Mouse (Mus musculus): Measurements from ENCODE around the gene 2410131K14Rik. TPM values are rescaled to one million over a fixed set of nuclear protein-coding genes. Genes with fewer than 3 reads are reported as not detected.

2410131K14Rik gene
- total RNA-seq (2021) = 1 to 10 TPM; 3.4 to 4.0 TPM
- long read RNA-seq, experiment 1, full-length matches to known transcripts = 4 of 5 reads
- long read RNA-seq, experiment 1, partial matches to known transcripts = 0 of 5 reads
- long read RNA-seq, experiment 1, other reads (novel, unspliced or antisense) = 1 of 5 reads
- long read RNA-seq, experiment 2, full-length matches to known transcripts = 9 of 14 reads
- long read RNA-seq, experiment 2, partial matches to known transcripts = 1 of 14 reads
- long read RNA-seq, experiment 2, other reads (novel, unspliced or antisense) = 4 of 14 reads

DNA sequence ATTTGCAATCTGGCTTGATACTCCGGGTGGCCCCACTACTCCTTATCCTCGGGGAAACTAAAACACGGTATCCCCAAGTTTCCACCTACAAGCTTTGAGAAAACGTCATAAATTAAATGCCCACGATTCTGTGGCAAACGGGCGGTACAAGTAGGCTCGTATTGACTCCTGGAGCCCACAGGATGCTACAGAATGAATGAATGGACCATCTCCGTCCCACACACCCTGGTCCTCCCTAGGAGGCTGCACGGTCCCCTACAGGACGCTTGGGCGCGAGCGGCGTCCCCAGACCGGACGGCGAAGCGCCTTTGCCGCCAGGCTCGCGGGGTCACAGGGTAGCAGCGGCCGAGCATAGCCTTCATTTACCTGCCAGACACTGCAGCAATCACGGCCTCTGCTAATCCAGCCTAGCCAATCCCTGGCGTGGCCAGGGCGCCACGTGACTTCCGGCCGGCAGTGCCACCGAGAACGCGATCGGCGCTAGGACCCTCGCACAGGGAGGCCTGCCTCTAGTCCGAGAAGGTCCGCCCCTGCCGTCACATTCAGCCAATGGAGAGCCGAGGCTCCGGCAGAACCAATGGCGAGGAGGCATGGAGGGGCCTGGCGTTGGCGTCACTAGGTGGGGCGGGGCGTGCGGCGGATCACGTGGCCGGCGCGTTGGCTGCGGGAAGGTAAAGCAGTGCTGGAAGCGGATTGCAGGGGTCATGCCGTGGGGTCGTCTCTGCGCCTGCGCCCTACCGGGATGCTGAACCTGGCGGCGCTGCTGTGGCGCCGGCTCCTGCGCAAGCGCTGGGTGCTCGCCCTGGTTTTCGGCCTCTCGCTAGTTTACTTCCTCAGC is at the start of gene 2410131K14Rik, which contains the start of gene Rnft2:
2410131K14Rik (plus strand) TSS at position 622 of the 838 bp plus-strand sequence.
Rnft2 (minus strand) TSS at position 511 of the 838 bp plus-strand sequence.
- intact Hi-C loops (cut with DNase I) = loop anchor here (5.0 kb wide), 1 partner anchor 78 kb away; no protein-coding TSS in a partner anchor
- DNase-seq = peak; percentile 98 to 99

DNA sequence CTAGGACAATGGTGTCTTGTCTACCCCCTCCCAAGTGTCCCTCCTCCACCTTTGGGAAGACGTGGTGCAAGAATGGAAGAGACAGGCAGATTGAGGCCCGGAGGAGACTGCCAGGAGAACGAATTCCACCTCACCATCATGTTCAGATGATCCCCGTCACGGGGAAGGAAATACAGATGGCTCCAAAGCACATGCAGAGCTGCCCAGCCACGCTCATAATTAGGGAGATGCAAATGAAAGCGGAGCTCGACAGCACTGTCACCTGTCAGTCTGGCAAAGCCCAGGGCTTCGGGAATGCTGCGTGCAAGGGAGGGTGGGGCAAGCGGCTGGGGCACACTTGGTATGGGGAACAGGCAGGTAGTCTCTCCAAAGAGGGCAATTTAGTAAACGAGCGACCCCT is 47.6 kb upstream of the 2410131K14Rik start:
- DNase-seq = no peak
- intact Hi-C loops (cut with DNase I) = no loop called here

- no peak for DNase-seq
- intact Hi-C loops (cut with DNase I) = loop anchor here (2.0 kb wide), 1 partner anchor 79 kb away; no protein-coding TSS in a partner anchor
Measured at GRCm38 (mm10) chr5:118199670-118200069, 45.4 kb upstream of the 2410131K14Rik start.

DNA sequence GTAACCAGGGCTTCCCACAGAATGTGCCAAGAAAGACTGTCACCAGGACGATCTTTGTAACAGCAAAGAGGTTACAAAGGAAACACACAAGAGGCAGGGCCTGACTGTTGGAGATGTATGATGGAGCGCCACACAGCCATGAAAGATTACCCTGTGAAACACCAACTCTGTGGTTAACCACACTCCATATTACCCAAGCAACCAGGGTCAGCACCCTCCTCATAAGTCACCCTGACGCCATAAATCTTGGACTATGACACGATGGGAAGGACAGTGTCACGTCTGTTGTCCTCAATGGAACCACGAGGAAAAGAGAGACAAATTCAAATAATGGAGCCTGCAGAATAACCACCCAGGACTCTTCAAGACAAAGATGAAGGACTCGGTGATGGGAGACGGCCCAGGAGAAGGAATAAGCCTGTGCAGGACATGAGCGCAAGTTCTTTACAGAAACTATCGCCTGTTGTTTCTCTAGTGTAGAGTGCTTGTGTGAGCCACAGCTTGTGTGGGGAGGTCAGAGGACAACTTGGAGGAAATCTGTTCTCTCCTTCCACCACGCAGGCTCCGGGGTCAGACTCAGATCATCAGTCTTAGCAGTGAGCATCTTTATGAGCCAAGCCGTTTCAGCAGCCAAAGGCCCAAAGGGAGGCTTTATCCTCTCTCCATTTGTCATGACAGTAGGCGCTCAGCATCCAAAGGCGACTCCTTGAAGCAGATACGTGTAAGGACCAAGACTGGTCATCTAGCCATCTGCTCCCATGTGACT is 40.2 kb upstream of the 2410131K14Rik start:
- no peak for DNase-seq
- intact Hi-C loops (cut with DNase I) = no loop called here

- DNase-seq = no peak
- intact Hi-C loops (cut with DNase I) = no loop called here
Measured at GRCm38 (mm10) chr5:118205852-118206251, 39.2 kb upstream of the 2410131K14Rik start.

DNA sequence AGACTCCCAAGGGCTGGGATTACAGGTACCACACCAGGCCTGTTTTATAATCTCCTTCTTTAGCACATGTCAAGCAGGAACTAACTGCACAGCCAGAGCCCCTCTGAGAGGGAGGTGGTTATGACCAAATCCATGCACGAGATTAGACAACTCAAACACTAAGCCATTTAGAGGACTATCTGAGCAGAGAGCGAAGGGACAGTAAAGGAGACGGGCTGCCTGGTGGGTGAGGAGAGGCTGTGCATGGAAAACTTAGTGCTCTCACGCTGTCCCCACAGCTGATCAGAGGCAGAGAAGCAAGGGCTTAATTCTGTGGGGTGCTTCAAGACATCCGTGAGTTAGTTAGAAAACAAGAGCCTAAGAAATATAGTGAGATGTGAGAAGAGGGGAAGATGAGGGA is 31.0 kb upstream of the 2410131K14Rik start:
- no peak for DNase-seq
- intact Hi-C loops (cut with DNase I) = no loop called here

DNA sequence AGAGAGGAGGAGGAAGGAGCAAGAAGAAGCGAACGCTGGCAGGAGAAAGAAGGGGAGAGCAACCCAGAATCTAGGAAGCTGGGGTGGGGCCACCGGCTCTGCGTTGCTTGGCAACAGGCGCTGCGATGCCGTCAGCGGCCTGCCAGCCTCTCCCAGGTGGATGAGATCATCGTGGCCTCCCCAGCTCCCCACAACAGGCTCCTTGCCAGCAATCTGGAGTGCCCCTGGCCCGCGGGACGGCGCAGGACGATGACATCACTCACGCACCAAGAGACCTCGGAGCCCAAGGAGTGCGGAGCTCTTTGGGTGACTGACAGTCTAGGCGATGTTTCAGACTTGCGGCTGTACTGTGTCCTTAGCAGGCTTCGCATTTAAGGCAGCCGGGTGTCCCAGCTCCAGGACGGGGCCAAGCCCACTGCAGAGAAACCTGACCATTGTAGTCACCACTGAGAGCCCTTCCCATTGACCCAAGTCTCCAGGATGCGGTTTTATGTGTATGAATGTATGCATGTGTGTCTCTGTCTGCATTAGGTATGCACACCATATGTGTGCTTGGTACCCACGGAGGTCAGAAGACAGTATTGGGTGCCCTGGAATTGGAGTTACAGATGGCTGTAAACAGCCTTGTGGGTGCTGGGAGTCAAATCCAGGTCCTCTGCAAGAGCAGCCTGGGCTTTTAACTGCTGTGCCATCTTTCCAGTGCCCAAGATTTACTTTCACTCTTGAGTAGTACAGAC is 30.4 kb upstream of the 2410131K14Rik start:
- intact Hi-C loops (cut with DNase I) = no loop called here
- DNase-seq = peak in 1 of 2 experiments; percentile 27

GRCm38 (mm10) chr5:118217410-118217809 is 27.6 kb upstream of the 2410131K14Rik start:
- DNase-seq = no peak
- intact Hi-C loops (cut with DNase I) = no loop called here

GRCm38 (mm10) chr5:118223142-118223757 is 21.8 kb upstream of the 2410131K14Rik start:
- intact Hi-C loops (cut with DNase I) = no loop called here
- no peak for DNase-seq

DNA sequence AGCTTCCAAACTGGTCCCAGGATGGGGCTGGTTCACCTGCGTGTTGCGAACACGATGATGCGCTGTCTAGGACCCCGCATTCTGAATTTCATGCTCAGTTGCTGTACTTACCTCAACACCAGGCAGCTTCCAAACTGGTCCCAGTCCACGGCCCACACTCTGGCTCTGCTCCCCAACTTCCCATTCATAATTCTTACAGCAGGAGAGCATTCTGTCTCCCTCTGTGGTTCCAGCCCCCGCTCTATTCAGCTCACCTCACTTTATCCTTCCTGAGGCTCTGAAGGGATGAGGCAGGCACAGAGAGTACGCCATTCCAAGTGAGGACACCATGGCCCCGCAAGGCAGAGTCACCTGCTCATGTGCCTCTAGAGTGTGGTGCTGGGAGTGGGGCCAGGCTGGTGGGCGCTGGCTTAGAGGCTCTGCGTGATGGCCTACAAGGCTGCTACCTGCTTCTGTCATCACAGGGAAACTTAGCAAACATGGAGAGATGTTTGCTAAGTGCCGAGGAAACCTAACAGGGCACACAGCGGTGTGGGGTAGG is 14.9 kb upstream of the 2410131K14Rik start:
- no peak for DNase-seq
- intact Hi-C loops (cut with DNase I) = no loop called here

DNA sequence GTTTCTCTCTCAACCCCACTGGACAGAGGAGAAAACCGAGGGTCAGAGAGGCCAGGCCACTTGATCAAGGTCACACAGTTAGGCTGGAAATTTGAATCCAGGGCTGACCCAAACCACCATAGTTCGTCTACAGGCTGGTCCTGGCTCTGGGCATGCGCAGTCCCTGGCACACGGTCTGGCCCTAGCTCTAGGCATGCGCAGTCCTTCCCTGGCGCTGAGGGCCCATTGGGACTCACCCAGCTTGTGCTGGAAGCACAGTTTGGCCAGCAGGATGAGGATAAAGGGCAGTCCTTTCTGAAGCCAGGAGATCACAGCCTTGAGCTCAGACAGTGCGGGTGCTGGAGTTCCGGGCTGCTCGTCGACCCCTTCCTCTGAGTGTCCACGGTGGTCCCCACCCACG is 8.1 kb upstream of the 2410131K14Rik start:
- no peak for DNase-seq
- intact Hi-C loops (cut with DNase I) = no loop called here

DNA sequence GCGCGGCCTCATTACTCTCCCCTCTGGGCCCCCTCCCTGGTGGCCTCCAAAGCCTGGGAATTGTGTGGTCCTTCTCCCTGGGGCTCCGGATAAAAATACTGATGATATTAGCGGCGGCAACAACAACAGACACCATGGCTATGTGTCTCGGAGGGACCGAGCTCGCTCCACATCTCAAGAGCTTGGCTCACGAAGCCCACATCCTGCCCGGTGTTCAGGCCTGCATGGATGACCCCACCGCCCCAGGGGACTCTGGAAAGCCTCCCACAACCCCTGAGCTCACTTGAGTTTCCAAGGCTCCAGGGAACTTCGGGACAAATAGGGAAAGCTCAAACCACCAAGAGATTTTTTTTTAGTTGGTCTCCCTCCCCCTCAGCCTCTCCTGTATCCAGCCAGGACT is 5.4 kb upstream of the 2410131K14Rik start:
- peak in 1 of 2 experiments; percentile 18 for DNase-seq
- intact Hi-C loops (cut with DNase I) = loop anchor here (5.0 kb wide), 1 partner anchor 72 kb away; no protein-coding TSS in a partner anchor

DNA sequence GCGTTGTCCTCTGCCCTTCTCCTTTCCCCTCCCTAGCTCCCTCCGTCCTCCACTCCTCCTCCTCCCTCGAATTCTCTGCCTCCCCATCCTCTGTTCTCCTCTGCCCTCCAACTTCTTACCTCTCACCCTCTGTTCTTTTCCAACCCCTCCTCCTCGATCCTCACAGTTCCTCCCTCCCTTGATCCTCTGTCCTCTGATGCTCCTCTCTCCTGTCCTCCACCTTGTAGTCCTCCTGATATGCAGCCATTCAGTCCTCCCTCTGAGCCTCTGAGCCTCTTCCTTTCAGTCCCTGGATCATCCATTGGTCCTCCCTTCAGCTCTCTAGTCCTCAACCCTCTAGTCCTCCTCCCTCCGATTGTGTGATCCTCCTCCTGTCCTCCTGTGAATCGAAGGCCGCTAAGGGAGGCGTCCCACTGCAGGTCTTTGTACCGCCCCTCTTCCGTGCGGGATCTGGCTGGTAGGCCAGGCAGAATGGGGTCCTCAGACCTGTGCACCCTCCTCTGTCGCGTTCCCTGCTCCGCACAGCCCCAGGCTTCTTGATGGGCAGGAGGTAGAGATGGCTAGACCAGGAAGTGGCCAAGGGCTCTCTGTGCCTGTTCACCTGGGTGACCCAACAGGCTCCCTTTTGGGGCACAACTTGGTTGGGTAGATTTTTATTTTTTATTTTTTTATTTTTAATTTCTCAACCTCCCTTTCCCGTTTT is 730 bp downstream of the 2410131K14Rik start:
- intact Hi-C loops (cut with DNase I) = no loop called here
- DNase-seq = no peak

DNA sequence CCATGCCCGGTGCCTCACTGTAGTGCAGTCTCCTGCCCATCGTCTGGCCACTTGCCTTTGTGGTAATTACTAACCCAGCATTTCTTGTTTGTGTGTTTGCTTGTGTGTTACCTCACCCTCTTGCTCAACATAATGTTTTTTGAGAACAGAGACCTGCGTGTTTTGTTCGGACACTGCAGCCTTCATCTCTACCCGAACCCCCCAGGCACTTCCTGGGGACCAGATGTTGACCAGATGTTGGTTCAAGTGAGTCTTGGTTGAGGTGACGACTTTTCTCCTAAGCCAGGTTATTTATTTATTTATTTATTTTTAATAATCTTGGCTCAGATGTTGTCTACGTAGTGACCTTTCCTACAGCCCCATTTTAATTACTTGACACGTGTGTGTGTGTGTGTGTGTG is 2.4 kb downstream of the 2410131K14Rik start:
- DNase-seq = no peak
- intact Hi-C loops (cut with DNase I) = no loop called here

GRCm38 (mm10) chr5:118250987-118251386 is 6.0 kb downstream of the 2410131K14Rik start:
- no peak for DNase-seq
- intact Hi-C loops (cut with DNase I) = no loop called here

DNA sequence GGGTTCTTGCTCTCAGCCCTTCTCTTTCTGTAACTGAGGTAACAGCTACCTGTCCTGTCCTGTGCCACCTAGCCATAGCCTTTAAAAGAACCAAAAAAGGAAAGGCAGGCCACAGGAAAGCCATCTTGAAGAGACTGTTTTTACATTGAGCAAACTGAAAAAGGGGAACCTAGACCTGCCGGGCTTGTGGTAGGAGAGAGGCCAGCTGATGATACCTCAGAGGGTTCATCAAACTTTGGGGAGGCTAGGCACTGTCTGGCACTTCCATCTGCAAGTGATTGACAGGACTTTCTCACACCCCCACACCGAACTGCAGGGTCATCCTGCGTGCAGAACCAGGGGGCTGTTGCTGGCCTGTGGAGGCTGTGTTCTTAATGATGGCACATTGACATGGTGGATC is 8.5 kb downstream of the 2410131K14Rik start:
- no peak for DNase-seq
- intact Hi-C loops (cut with DNase I) = no loop called here

DNA sequence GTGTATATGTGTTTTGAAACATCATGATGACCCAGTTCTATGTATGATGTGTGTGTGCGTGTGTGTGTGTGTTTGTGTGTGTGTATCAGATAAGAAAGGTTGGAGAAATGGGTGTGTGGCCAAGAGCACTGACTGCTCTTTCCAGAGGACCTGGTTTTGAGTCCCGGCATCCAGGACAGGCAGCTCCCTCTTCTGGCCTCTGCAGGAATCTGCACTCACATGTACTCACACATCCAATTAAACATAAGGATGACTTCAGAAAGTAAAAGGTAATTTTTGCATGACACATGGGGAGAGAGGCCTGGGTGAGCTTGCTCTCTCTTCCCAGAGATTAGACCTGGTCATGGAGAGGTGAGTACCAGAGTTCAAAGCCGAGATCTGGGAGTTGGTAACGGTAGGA is 12.0 kb downstream of the 2410131K14Rik start:
- DNase-seq = no peak
- intact Hi-C loops (cut with DNase I) = no loop called here

DNA sequence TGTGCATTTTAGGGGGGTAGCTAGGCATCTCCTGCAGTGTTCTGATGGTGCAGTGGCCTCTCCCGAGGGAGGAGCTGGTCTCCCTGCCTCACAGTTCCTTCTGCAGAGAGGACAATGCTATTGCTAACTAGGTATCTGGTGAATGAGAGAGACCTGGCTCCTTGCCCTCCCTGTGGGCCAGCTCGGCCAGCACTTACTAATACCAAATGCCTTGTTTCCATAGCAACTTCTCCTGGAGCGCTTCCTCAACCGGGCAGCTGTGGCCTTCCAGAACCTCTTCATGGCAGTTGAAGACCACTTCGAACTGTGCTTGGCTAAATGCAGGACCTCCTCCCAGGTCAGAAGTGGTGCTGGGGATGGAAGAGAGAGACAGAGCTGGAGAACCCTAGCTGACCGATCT is 14.1 kb downstream of the 2410131K14Rik start:
- DNase-seq = no peak
- intact Hi-C loops (cut with DNase I) = no loop called here

DNA sequence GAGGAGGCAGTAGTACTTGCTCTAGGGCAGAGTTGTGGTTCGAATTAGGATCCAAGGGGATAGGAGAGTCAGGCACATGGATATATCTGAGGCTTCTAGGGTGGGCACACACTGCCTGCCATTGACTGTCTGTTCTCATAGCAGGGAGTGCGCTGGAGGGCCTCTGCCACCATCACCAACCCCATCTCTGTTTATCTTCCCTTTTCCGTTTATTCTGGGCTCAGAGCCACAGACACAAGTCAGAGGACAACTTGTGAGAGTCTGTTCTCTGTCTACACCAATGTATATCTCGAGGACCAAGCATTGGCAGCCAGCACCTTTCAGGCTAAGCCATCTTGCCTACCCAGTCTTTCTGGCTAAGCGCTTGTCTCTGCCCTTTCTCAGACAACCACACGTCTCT is 14.6 kb downstream of the 2410131K14Rik start:
- DNase-seq = no peak
- intact Hi-C loops (cut with DNase I) = no loop called here

All from gastrocnemius, postnatal 36 days (tissue).